12 mouse cellular contexts compared by ENCODE assay signal in genomic region chr9:119631393-119631898, GRCm38 (mm10). TPM values are rescaled to one million over a fixed set of nuclear protein-coding genes. Genes with fewer than 3 reads are reported as not detected.
DNase-seq lines count a peak whose midpoint lies in the region; ATAC-seq lines count a peak whose summit lies in the region.
"Had no signal": no experiment of that assay in that cellular context is flagged by ENCODE, and none has a peak within 500 bp of the region (broad histone marks: within the 10 kb centered on the region; RNA-seq: fewer than 3 reads in every experiment).

No protein-coding gene starts in this region.

- no peak overlapping the region for H3K4me3 ChIP-seq in heart, embryonic 12.5 days
- no peak overlapping the region for H3K4me3 ChIP-seq in midbrain, embryonic 13.5 days (replicated peaks)
- H3K4me3 ChIP-seq in midbrain, embryonic 16.5 days (ENCODE audit: low read depth, low read length): no peak overlapping the region
- H3K4me3 ChIP-seq in hindbrain, embryonic 13.5 days: no peak overlapping the region
- H3K4me3 ChIP-seq in neural tube, embryonic 14.5 days (ENCODE audit: low read depth, low read length): no peak overlapping the region
- H3K4me3 ChIP-seq: limb, embryonic 12.5 days had no signal

- H3K4me1 ChIP-seq in heart, embryonic 12.5 days (replicated peaks): peaks cover 60% of the 10 kb centered on the region
- H3K4me1 ChIP-seq in midbrain, embryonic 13.5 days (replicated peaks): peaks cover 19% of the 10 kb centered on the region
- no peaks in the 10 kb centered on the region; the same call in 1 of the 2 replicates for H3K4me1 ChIP-seq in midbrain, embryonic 16.5 days (ENCODE audit: control insufficient read depth, insufficient read depth, low read length)
- peaks cover 34% of the 10 kb centered on the region for H3K4me1 ChIP-seq in hindbrain, embryonic 13.5 days (replicated peaks)
- H3K4me1 ChIP-seq in neural tube, embryonic 14.5 days (ENCODE audit: control insufficient read depth, insufficient read depth, low read length): peaks cover 12% of the 10 kb centered on the region

- H3K9me3 ChIP-seq in heart, embryonic 12.5 days (replicated peaks): no peaks in the 10 kb centered on the region
- H3K9me3 ChIP-seq in midbrain, embryonic 13.5 days: no peaks in the 10 kb centered on the region
- no peaks in the 10 kb centered on the region for H3K9me3 ChIP-seq in midbrain, embryonic 16.5 days (replicated peaks; ENCODE audit: control insufficient read depth, low read length, poor library complexity, severe bottlenecking)
- H3K9me3 ChIP-seq in hindbrain, embryonic 13.5 days: no peaks in the 10 kb centered on the region
- no peaks in the 10 kb centered on the region for H3K9me3 ChIP-seq in neural tube, embryonic 14.5 days (ENCODE audit: control insufficient read depth, low read length)
- H3K9me3 ChIP-seq: limb, embryonic 12.5 days had no signal

- H3K4me2 ChIP-seq in heart, embryonic 12.5 days: peak overlapping the region; percentile 52
- H3K4me2 ChIP-seq in midbrain, embryonic 13.5 days (replicated peaks): no peak overlapping the region
- H3K4me2 ChIP-seq in midbrain, embryonic 16.5 days (ENCODE audit: low read length): no peak overlapping the region
- H3K4me2 ChIP-seq in hindbrain, embryonic 13.5 days: no peak overlapping the region
- H3K4me2 ChIP-seq in neural tube, embryonic 14.5 days (ENCODE audit: low read depth, low read length): no peak overlapping the region
- H3K4me2 ChIP-seq: limb, embryonic 12.5 days had no signal

- no peak for ATAC-seq in heart, embryonic 12.5 days (ENCODE audit: insufficient number of reproducible peaks, low FRiP score)
- peak; percentile 58 for ATAC-seq in midbrain, embryonic 13.5 days
- ATAC-seq in midbrain, embryonic 16.5 days: no peak
- ATAC-seq in hindbrain, embryonic 13.5 days (ENCODE audit: low FRiP score): peak; percentile 56; the same call in 1 of the 2 replicates
- no peak; the same call in 1 of the 2 replicates for ATAC-seq in neural tube, embryonic 14.5 days (ENCODE audit: low read depth)
- ATAC-seq: Patski had no signal

- 68% methylated on average over 13 of the region's 13 CpGs for WGBS in heart, embryonic 12.5 days
- WGBS in midbrain, embryonic 13.5 days: 67% methylated on average over 13 of the region's 13 CpGs
- 68% methylated on average over 13 of the region's 13 CpGs for WGBS in midbrain, embryonic 16.5 days
- 52% methylated on average over 13 of the region's 13 CpGs for WGBS in hindbrain, embryonic 13.5 days
- WGBS in neural tube, embryonic 14.5 days: 53% methylated on average over 13 of the region's 13 CpGs

- H3K36me3 ChIP-seq in heart, embryonic 12.5 days: no peaks in the 10 kb centered on the region
- no peaks in the 10 kb centered on the region for H3K36me3 ChIP-seq in midbrain, embryonic 13.5 days
- no peaks in the 10 kb centered on the region for H3K36me3 ChIP-seq in midbrain, embryonic 16.5 days (ENCODE audit: control insufficient read depth, insufficient read depth, low read length)
- H3K36me3 ChIP-seq in hindbrain, embryonic 13.5 days: no peaks in the 10 kb centered on the region
- no peaks in the 10 kb centered on the region for H3K36me3 ChIP-seq in neural tube, embryonic 14.5 days (ENCODE audit: control insufficient read depth, insufficient read depth, low read length)
- H3K36me3 ChIP-seq: limb, embryonic 12.5 days had no signal

- H3K27me3 ChIP-seq in heart, embryonic 12.5 days (replicated peaks): peaks cover 23% of the 10 kb centered on the region
- no peaks in the 10 kb centered on the region for H3K27me3 ChIP-seq in midbrain, embryonic 13.5 days
- no peaks in the 10 kb centered on the region; the same call in 1 of the 2 replicates for H3K27me3 ChIP-seq in midbrain, embryonic 16.5 days (ENCODE audit: control insufficient read depth, insufficient read depth, low read depth, low read length)
- peaks cover 21% of the 10 kb centered on the region for H3K27me3 ChIP-seq in hindbrain, embryonic 13.5 days
- H3K27me3 ChIP-seq in neural tube, embryonic 14.5 days (ENCODE audit: control insufficient read depth, insufficient read depth, low read length): no peaks in the 10 kb centered on the region

- H3K27ac ChIP-seq in heart, embryonic 12.5 days (ENCODE audit: poor library complexity, severe bottlenecking): peak overlapping the region; percentile 84
- H3K27ac ChIP-seq in midbrain, embryonic 13.5 days: no peak overlapping the region
- no peak overlapping the region for H3K27ac ChIP-seq in midbrain, embryonic 16.5 days (ENCODE audit: low read length)
- H3K27ac ChIP-seq in hindbrain, embryonic 13.5 days: peak overlapping the region; percentile 70
- H3K27ac ChIP-seq in neural tube, embryonic 14.5 days (ENCODE audit: low read depth, low read length): peak overlapping the region; percentile 55
- H3K27ac ChIP-seq: limb, embryonic 12.5 days had no signal

- no peak for DNase-seq in heart, adult 18-20 months
- no peak for DNase-seq in lung, postnatal 36 days
- DNase-seq: lung, adult 2 months had no signal

- H3K9ac ChIP-seq in heart, embryonic 12.5 days: no peak overlapping the region
- no peak overlapping the region for H3K9ac ChIP-seq in midbrain, embryonic 13.5 days (replicated peaks)
- H3K9ac ChIP-seq in midbrain, embryonic 16.5 days (ENCODE audit: low read depth, low read length): no peak overlapping the region
- H3K9ac ChIP-seq in hindbrain, embryonic 13.5 days: no peak overlapping the region
- H3K9ac ChIP-seq in neural tube, embryonic 14.5 days (replicated peaks; ENCODE audit: low read depth, low read length): no peak overlapping the region
- H3K9ac ChIP-seq: limb, embryonic 12.5 days had no signal

RNA-seq across cellular contexts. Expression of gene Scn5a, which starts 52.6 kb away (rescaled TPM):
- polyA plus RNA-seq in heart, embryonic 12.5 days (2016; fragmentation: Nextera tagmentation; extraction: Ambion mirVana): 15.9 and 18.9 TPM in 2 replicates
- 100 to 1,000 TPM; 174 to 194 TPM for total RNA-seq in heart, adult 18-20 months (2021)
- polyA plus RNA-seq in midbrain, embryonic 13.5 days (2015; fragmentation: Nextera tagmentation; extraction: Ambion mirVana): 0.14 and 0.20 TPM in 2 replicates
- 0.29 and 0.40 TPM in 2 replicates for polyA plus RNA-seq in midbrain, embryonic 16.5 days (2015; fragmentation: Nextera tagmentation; extraction: Ambion mirVana)
- polyA plus RNA-seq in hindbrain, embryonic 13.5 days (2015; fragmentation: Nextera tagmentation; extraction: Ambion mirVana): 0.25 and 0.32 TPM in 2 replicates
- polyA plus RNA-seq in neural tube, embryonic 14.5 days (2014; fragmentation: Nextera tagmentation; extraction: Ambion mirVana): 0.27 and 0.28 TPM in 2 replicates
- total RNA-seq: common myeloid progenitor, adult 5-6 weeks; megakaryocyte, adult 5-6 weeks had no signal

Comparison
In these comparisons a context has a peak if more than half of its experiments do, and no peak if none do; other contexts are left out.
1. ATAC-seq: peak in midbrain, embryonic 13.5 days (single experiment) and hindbrain, embryonic 13.5 days (single experiment); none in heart, embryonic 12.5 days (single experiment), midbrain, embryonic 16.5 days (single experiment) and neural tube, embryonic 14.5 days (single experiment).
2. H3K27ac ChIP-seq: peak in heart, embryonic 12.5 days (single experiment), hindbrain, embryonic 13.5 days (single experiment) and neural tube, embryonic 14.5 days (single experiment); none in midbrain, embryonic 13.5 days (single experiment) and midbrain, embryonic 16.5 days (single experiment).
3. RNA of gene Scn5a, which starts 52.6 kb away (polyA plus RNA-seq): 15.9 to 18.9 TPM in heart, embryonic 12.5 days; 0.29 to 0.40 TPM in midbrain, embryonic 16.5 days, 0.27 to 0.28 TPM in neural tube, embryonic 14.5 days, 0.25 to 0.32 TPM in hindbrain, embryonic 13.5 days and 0.14 to 0.20 TPM in midbrain, embryonic 13.5 days; every median in the first group is over 10 times any median in the second.